Mouse (Mus musculus): ENCODE results near the gene Izumo2.

Izumo2 gene

GRCm38 (mm10) chr7:44760366-44760765 lies 51.8 kb downstream of the Izumo2 start:
- no peak for DNase-seq (ENCODE audit: low spot score in 2 of 2)

GRCm38 (mm10) chr7:44768129-44768528 lies 59.6 kb downstream of the Izumo2 start:
- DNase-seq (ENCODE audit: low spot score in 2 of 2): no peak

Measured in urinary bladder, postnatal 36 days (tissue).